Mouse (Mus musculus) heart, adult 2 months (tissue): ENCODE measurements at regions not wholly inside any gene's neighbourhood (a gene's known extent, or its start where the extent isn't known, plus 50 kb on each side); places are given as distances from the start of the nearest gene placed in this dataset.

ENCODE experiments used
- DNase-seq, 2 experiments: peaks; one replicate each; pipeline ENCODE4 v3.0.0; 2021
- H3K27ac ChIP-seq: fragments of 200-600 bp; 2 replicates; pipeline ENCODE4 v1.8.1; 2022
- H3K27me3 ChIP-seq: fragments of 200-500 bp; 2 replicates; pipeline ENCODE4 v1.6.1; 2012; ENCODE audit warnings: mild to moderate bottlenecking, low read length, inconsistent platforms, mixed read lengths; ENCODE audit not compliant: control insufficient read depth, insufficient read depth
- H3K36me3 ChIP-seq: fragments of 200-500 bp; 2 replicates; pipeline ENCODE4 v1.6.1; 2012; ENCODE audit warnings: low read length, inconsistent platforms; ENCODE audit not compliant: control insufficient read depth, insufficient read depth
- H3K4me1 ChIP-seq: fragments of 200-500 bp; 2 replicates; pipeline ENCODE4 v1.6.1; 2011; ENCODE audit warnings: low read length; ENCODE audit not compliant: control insufficient read depth, insufficient read depth
- H3K4me3 ChIP-seq: fragments of 200-600 bp; 2 replicates; pipeline ENCODE4 v1.8.1; 2022
- H3K79me2 ChIP-seq: fragments of 200-500 bp; replicated peaks from 2 replicates; pipeline ENCODE4 v1.6.1; 2012; ENCODE audit warnings: mild to moderate bottlenecking, inconsistent platforms, low read length, moderate library complexity, mixed read lengths; ENCODE audit not compliant: control insufficient read depth, insufficient read depth
- H3K9ac ChIP-seq: fragments of 200-500 bp; 2 replicates; pipeline ENCODE4 v1.6.1; 2012; ENCODE audit warnings: low read depth, mild to moderate bottlenecking, control low read depth, inconsistent platforms, low read length, mixed read lengths
- CTCF ChIP-seq: fragments of 200-600 bp; IDR thresholded peaks from 2 replicates; pipeline ENCODE4 v1.8.1; 2022; ENCODE audit warnings: antibody characterized with exemption, mild to moderate bottlenecking, moderate library complexity
- EP300 ChIP-seq: fragments of 200-500 bp; IDR thresholded peaks from 2 replicates; pipeline ENCODE4 v1.6.1; 2011; ENCODE audit warnings: low read depth, low read length, control low read depth; ENCODE audit not compliant: insufficient read depth
- POLR2A ChIP-seq: fragments of 200-500 bp; IDR thresholded peaks from 2 replicates; pipeline ENCODE4 v1.6.1; 2011; ENCODE audit warnings: mild to moderate bottlenecking, low read depth, low read length, control low read depth; ENCODE audit not compliant: insufficient read depth
- WGBS: fragments of 180-500 bp; shearing (Covaris S2); methylation state at CpG from one replicate; pipeline ENCODE4 v1.1.7; 2018; 5-methylcytosine and 5-hydroxymethylcytosine counted together
- intact Hi-C: fragments of 180-260 bp; cut with DNase I; formaldehyde crosslinking; loops from one replicate; pipeline ENCODE4 v1.15.1; 2025

DNA sequence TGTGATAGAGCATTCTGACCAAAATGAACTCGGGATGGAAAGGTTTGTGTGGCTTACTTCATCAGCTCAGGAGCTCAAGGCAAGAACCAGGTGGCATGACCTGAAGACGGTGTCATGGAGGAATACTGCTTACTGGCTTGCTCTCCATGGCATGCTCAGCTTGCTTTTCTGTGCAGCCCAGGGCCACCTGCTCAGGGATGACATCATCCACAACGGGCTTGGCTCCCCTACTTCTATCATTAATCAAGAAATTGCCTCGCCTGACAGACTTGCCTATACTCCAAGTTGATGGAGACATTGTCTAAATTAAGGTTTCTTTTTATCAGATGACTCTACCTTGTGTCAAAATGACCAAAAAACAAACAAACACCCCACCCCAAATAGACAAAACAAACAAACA is 98.4 kb upstream of the Peli2 start:
- intact Hi-C loops: loop anchor here (10.0 kb wide), 1 partner anchor 63 kb away; no protein-coding TSS in a partner anchor
- Histone ChIP-seq H3K36me3 (no peaks in the 10 kb centered on the region), H3K27ac (no peak overlapping the region), H3K4me1 (no peaks in the 10 kb centered on the region), H3K4me3 (no peak overlapping the region), H3K27me3 (no peaks in the 10 kb centered on the region), H3K9ac (no peak overlapping the region), H3K79me2 (no peaks in the 10 kb centered on the region)
- no peak for DNase-seq
- WGBS: 75% methylated on average over 4 of the region's 4 CpGs
- TF ChIP-seq CTCF (no peak), EP300 (no peak), POLR2A (no peak)

DNA sequence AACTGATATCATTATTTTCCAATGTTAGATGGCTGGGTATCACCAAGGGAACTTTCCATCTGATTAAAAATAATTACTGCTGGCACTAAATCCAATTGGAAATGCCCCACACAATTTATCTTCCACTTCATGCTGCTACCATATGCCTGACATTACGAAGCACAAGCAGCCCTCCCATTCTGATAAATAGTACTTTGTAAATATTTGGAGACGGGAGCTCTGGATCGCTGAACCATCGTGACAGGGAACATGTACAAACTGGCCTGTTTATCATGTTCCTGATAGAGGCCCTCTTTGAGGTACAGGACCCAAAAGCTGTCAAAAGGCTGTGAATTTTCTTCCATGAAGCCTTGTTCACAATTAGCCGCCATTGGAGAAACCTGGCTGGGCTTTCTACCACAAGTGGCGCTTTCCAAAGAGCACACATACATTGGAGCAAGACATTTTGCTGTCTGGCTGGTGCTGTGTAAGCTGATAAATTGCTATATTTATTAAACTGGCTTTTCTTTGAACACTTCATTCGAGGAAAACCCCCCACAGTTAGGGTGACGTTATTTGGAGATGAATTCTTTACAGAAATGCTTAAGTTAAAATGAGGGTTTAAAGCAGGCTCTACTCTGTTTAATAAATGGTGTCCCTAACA is 96.5 kb upstream of the Peli2 start:
- WGBS: 66% methylated on average over 8 of the region's 8 CpGs
- Histone ChIP-seq H3K79me2 (no peaks in the 10 kb centered on the region), H3K9ac (no peak overlapping the region), H3K4me1 (no peaks in the 10 kb centered on the region), H3K27ac (no peak overlapping the region), H3K4me3 (no peak overlapping the region), H3K27me3 (no peaks in the 10 kb centered on the region), H3K36me3 (no peaks in the 10 kb centered on the region)
- no peak for DNase-seq
- intact Hi-C loops: loop anchor here (10.0 kb wide), 1 partner anchor 61 kb away; no protein-coding TSS in a partner anchor
- no peak for TF ChIP-seq CTCF
- no peak for TF ChIP-seq EP300
- no peak for TF ChIP-seq POLR2A

DNA sequence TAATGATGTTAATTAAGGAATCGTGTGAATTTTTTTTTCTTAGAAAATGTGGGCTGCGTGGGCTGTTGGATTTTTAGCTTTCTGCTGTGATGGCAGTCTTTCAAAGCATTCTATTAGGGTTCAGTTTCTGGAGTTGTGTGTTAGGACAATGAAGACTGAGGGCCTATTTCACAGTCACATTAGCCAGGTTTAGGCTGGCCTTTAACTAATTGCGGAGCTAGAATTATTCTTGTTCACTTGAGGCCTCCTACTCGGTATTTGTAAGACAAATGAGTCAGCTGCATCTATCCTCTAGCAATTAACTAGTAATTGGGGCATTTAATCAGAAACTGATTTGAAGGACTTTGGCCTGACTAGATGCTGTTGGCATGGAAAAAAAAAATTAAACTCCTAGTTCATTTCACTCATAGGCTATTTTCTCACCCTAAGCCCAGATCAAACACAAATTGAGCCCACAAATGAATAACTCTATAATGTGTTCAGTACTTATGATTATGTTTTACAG is 81.3 kb upstream of the Peli2 start:
- H3K4me1 ChIP-seq: no peaks in the 10 kb centered on the region
- intact Hi-C loops: no loop called here
- H3K27ac ChIP-seq: no peak overlapping the region
- H3K36me3 ChIP-seq: no peaks in the 10 kb centered on the region
- no peaks in the 10 kb centered on the region for H3K79me2 ChIP-seq
- no peak overlapping the region for H3K9ac ChIP-seq
- 83% methylated on average over 4 of the region's 4 CpGs for WGBS
- no peak for DNase-seq
- H3K4me3 ChIP-seq: no peak overlapping the region
- TF ChIP-seq EP300 (no peak), CTCF (no peak), POLR2A (no peak)
- H3K27me3 ChIP-seq: no peaks in the 10 kb centered on the region

DNA sequence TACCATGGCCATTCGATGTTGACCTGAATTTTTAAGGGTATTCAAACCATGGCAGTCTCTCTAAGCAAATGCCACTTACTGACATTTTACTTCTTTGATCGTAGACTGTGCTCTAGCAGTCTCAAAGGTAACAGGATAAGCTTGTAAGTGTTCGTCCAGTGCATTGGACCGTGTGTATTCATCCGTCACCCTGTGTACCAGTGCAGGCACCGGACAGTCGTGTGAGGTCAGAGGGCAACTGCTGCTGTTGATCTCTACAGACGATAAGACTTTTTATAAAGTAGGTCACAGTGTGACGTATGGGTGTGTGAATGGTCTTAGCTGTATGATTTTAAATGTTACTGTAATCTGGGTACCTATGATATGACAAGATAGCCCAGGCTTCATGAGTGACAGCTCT is 74.5 kb upstream of the Peli2 start:
- H3K79me2 ChIP-seq: no peaks in the 10 kb centered on the region
- H3K36me3 ChIP-seq: no peaks in the 10 kb centered on the region
- H3K27ac ChIP-seq: no peak overlapping the region
- DNase-seq: no peak
- no peak for TF ChIP-seq POLR2A
- intact Hi-C loops: no loop called here
- H3K9ac ChIP-seq: no peak overlapping the region
- H3K4me3 ChIP-seq: no peak overlapping the region
- H3K4me1 ChIP-seq: no peaks in the 10 kb centered on the region
- WGBS: 88% methylated on average over 9 of the region's 9 CpGs
- H3K27me3 ChIP-seq: no peaks in the 10 kb centered on the region

GRCm38 (mm10) chr14:48046831-48047230 is 73.8 kb upstream of the Peli2 start:
- 89% methylated on average over 1 of the region's 1 CpGs for WGBS
- H3K36me3 ChIP-seq: no peaks in the 10 kb centered on the region
- H3K27me3 ChIP-seq: no peaks in the 10 kb centered on the region
- H3K9ac ChIP-seq: no peak overlapping the region
- H3K4me3 ChIP-seq: no peak overlapping the region
- TF ChIP-seq POLR2A: no peak
- no peaks in the 10 kb centered on the region for H3K79me2 ChIP-seq
- H3K4me1 ChIP-seq: no peaks in the 10 kb centered on the region
- no peak overlapping the region for H3K27ac ChIP-seq
- DNase-seq: no peak
- intact Hi-C loops: no loop called here

DNA sequence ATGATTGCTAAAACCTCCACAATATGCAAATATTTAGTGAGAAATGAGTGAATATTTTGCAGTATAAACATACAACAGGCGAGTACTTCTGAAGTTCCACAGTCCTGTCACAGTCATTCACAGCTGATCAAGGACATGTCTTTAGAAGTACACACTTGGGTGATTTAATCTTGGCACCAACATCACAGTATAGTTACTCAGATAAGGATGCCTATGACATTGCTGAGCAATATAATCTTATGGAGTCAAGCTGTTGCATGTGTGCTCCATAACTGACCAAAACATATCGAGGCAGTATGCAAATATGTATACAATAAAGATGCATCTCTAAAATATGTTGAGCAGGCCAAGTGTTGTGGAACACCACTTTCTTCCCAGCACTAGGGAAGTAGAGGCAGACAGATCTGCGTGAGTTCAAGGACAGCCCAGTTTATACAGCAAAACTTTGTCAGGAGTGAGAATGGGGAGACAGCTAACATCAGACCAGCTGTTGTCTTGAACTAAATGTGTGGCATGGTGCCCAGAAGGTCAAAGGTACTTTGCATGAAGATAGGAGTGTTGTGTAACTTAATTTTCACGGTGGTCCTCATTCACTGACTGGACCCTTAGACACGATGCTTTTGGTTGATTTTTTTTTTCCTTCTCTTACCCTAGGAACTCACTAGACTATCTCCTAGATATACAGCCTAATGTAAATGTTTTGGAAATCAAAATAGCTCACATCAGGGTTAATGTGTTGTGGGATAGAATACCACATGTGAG is 70.7 kb upstream of the Peli2 start:
- 60% methylated on average over 5 of the region's 5 CpGs for WGBS
- H3K9ac ChIP-seq: no peak overlapping the region
- no peak overlapping the region for H3K4me3 ChIP-seq
- no peaks in the 10 kb centered on the region for H3K79me2 ChIP-seq
- no peaks in the 10 kb centered on the region for H3K4me1 ChIP-seq
- H3K27ac ChIP-seq: no peak overlapping the region
- intact Hi-C loops: no loop called here
- no peak for DNase-seq
- TF ChIP-seq CTCF (no peak), POLR2A (no peak), EP300 (no peak)
- no peaks in the 10 kb centered on the region for H3K27me3 ChIP-seq
- H3K36me3 ChIP-seq: no peaks in the 10 kb centered on the region
